Mouse (Mus musculus) forebrain, embryonic 16.5 days (tissue): ENCODE data around the gene Gbgt1. TPM values are rescaled to one million over a fixed set of nuclear protein-coding genes. Genes with fewer than 3 reads are reported as not detected.

Experiments used
- ATAC-seq: fragments of 200-750 bp; cut with Nextera tagmentation; 2 replicates; pipeline ENCODE4 v1.8.0; 2017; ENCODE audit warnings: mild to moderate bottlenecking, moderate library complexity
- H3K27ac ChIP-seq: fragments of 300-500 bp; sonication (generic); 2 replicates; pipeline ENCODE4 v1.5.1; 2014; ENCODE audit warnings: low read length, control low read depth
- H3K27me3 ChIP-seq: fragments of 300-500 bp; sonication (generic); replicated peaks from 2 replicates; pipeline ENCODE4 v1.6.1; 2014; ENCODE audit warnings: low read length; ENCODE audit not compliant: control insufficient read depth, insufficient read depth
- H3K36me3 ChIP-seq: fragments of 300-500 bp; sonication (generic); 2 replicates; pipeline ENCODE4 v1.6.1; 2014; ENCODE audit not compliant: control insufficient read depth, insufficient read depth
- H3K4me1 ChIP-seq: fragments of 300-500 bp; sonication (generic); replicated peaks from 2 replicates; pipeline ENCODE4 v1.6.1; 2014; ENCODE audit warnings: low read length; ENCODE audit not compliant: control insufficient read depth, insufficient read depth
- H3K4me2 ChIP-seq: fragments of 300-500 bp; sonication (generic); 2 replicates; pipeline ENCODE4 v1.6.1; 2014; ENCODE audit warnings: mild to moderate bottlenecking, low read length, control low read depth
- H3K4me3 ChIP-seq: fragments of 300-500 bp; sonication (generic); replicated peaks from 2 replicates; pipeline ENCODE4 v1.5.1; 2014; ENCODE audit warnings: mild to moderate bottlenecking, low read length, control low read depth
- H3K9ac ChIP-seq: fragments of 300-500 bp; sonication (generic); replicated peaks from 2 replicates; pipeline ENCODE4 v1.6.1; 2014; ENCODE audit warnings: low read depth, low read length, control low read depth
- H3K9me3 ChIP-seq: fragments of 300-500 bp; sonication (generic); 2 replicates; pipeline ENCODE4 v1.6.1; 2016; ENCODE audit warnings: low read length; ENCODE audit not compliant: control insufficient read depth
- WGBS: fragments of 180-500 bp; shearing (Covaris S2); extraction: QIAGEN DNeasy Blood & Tissue Kit; methylation state at CpG from one replicate; pipeline ENCODE4 v1.1.7; 2014; 5-methylcytosine and 5-hydroxymethylcytosine counted together
- polyA plus RNA-seq: library from polyadenylated mRNA; unstranded; fragments of >200 nt; fragmentation: Nextera tagmentation; extraction: Ambion mirVana; gene quantifications from 2 replicates; pipeline ENCODE4 v1.2.1, GENCODE M21; 2015

Gbgt1 gene
- 0.51 and 1.2 TPM in 2 replicates for polyA plus RNA-seq

- Histone ChIP-seq H3K4me3 (no peak within 1 kb of the TSS), H3K36me3 (no peaks in the 10 kb centered on the region)
These were observed at the start of gene Gbgt1 for GRCm38 (mm10) chr2:28496671-28497070. TSS of gene Gbgt1 (plus strand) at chr2:28496891.

DNA sequence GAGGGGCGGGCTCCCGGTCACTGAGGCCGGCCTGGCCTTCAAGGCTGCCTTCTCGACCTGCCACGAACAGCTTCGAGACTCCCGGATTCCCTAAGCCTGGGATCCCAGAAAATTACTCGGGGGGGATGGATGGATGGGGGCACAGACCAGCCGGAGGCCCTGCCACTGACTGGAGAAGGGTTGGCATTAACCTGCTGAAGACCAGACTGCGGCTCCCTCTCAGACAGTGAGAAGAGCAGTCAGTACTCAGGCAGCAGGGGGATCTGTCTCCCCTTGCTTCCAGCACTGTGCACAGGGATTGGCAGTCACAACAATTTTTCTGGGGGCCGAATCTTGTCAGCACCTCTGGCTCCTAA lies 49.4 kb upstream of the Gbgt1 start:
- Histone ChIP-seq H3K9me3 (no peaks in the 10 kb centered on the region), H3K4me1 (peaks cover 16% of the 10 kb centered on the region), H3K4me2 (peak overlapping the region; percentile 93), H3K27ac (peak overlapping the region; percentile 73; the same call in 1 of the 2 replicates), H3K27me3 (no peaks in the 10 kb centered on the region), H3K9ac (peak overlapping the region; percentile 88), H3K36me3 (0 out of 2 replicates have a peak, but pooled peaks cover 3% of the 10 kb centered on the region), H3K4me3 (peak overlapping the region; percentile 80)
- peak; percentile 72 for ATAC-seq
- 3% methylated on average over 11 of the region's 11 CpGs for WGBS

More at GRCm38 (mm10) chr2:28496671-28497070, at the start of gene Gbgt1:
- 80% methylated on average over 5 of the region's 5 CpGs for WGBS
- H3K4me1 ChIP-seq: no peaks in the 10 kb centered on the region
- no peak within 1 kb of the TSS for H3K9ac ChIP-seq
- no peak within 1 kb of the TSS for H3K27ac ChIP-seq
- H3K4me2 ChIP-seq: no peak within 1 kb of the TSS
- no peaks in the 10 kb centered on the region for H3K27me3 ChIP-seq
- no peaks in the 10 kb centered on the region for H3K9me3 ChIP-seq
- no peak for ATAC-seq

DNA sequence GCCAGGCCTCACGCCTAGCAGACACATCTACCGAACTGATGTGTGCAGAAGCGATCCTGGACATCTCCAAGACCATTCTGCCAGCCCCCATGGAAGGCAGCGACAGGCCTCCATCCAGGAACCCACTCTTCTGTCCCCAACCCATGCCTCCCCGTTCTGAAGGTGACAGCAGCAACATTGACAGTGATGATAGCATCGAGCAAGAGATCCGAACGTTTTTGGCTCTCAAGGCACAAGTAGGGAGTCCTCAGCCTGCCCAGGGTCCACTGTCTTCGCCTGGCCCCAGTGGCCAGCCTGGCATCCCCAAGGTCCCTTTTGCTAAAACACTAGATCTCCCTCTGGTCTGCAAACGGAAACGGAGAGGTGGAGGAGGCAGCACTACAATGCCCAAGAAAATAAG lies 45.0 kb upstream of the Gbgt1 start:
- Histone ChIP-seq H3K36me3 (0 out of 2 replicates have a peak, but pooled peaks cover 3% of the 10 kb centered on the region), H3K27me3 (no peaks in the 10 kb centered on the region), H3K9me3 (no peaks in the 10 kb centered on the region), H3K4me3 (no peak overlapping the region), H3K4me1 (peaks cover 10% of the 10 kb centered on the region), H3K9ac (no peak overlapping the region), H3K4me2 (no peak overlapping the region), H3K27ac (no peak overlapping the region)
- WGBS: 93% methylated on average over 11 of the region's 11 CpGs
- ATAC-seq: no peak

GRCm38 (mm10) chr2:28453539-28453938 lies 43.2 kb upstream of the Gbgt1 start:
- 92% methylated on average over 6 of the region's 6 CpGs for WGBS
- Histone ChIP-seq H3K9me3 (no peaks in the 10 kb centered on the region), H3K27ac (no peak overlapping the region), H3K36me3 (0 out of 2 replicates have a peak, but pooled peaks cover 3% of the 10 kb centered on the region), H3K4me3 (no peak overlapping the region), H3K9ac (no peak overlapping the region), H3K4me2 (no peak overlapping the region), H3K27me3 (no peaks in the 10 kb centered on the region), H3K4me1 (no peaks in the 10 kb centered on the region)
- no peak for ATAC-seq

- H3K4me3 ChIP-seq: no peak overlapping the region
- H3K9ac ChIP-seq: no peak overlapping the region
- no peak for ATAC-seq
- H3K27ac ChIP-seq: no peak overlapping the region
- H3K27me3 ChIP-seq: no peaks in the 10 kb centered on the region
- H3K36me3 ChIP-seq: 0 out of 2 replicates have a peak, but pooled peaks cover under 1% of the 10 kb centered on the region
- no peak overlapping the region for H3K4me2 ChIP-seq
- 57% methylated on average over 1 of the region's 1 CpGs for WGBS
- H3K9me3 ChIP-seq: no peaks in the 10 kb centered on the region
- no peaks in the 10 kb centered on the region for H3K4me1 ChIP-seq
These were observed 40.1 kb upstream of the Gbgt1 start for GRCm38 (mm10) chr2:28456616-28457015.

- 51% methylated on average over 3 of the region's 3 CpGs for WGBS
- no peaks in the 10 kb centered on the region for H3K27me3 ChIP-seq
- no peak for ATAC-seq
- no peak overlapping the region for H3K4me3 ChIP-seq
- no peak overlapping the region for H3K27ac ChIP-seq
- H3K4me1 ChIP-seq: peaks cover 16% of the 10 kb centered on the region
- no peak overlapping the region for H3K4me2 ChIP-seq
- H3K9me3 ChIP-seq: no peaks in the 10 kb centered on the region
- H3K9ac ChIP-seq: no peak overlapping the region
- no peaks in the 10 kb centered on the region for H3K36me3 ChIP-seq
These were observed 32.8 kb upstream of the Gbgt1 start for GRCm38 (mm10) chr2:28463919-28464318.

GRCm38 (mm10) chr2:28464919-28465318 lies 31.8 kb upstream of the Gbgt1 start:
- no peak overlapping the region for H3K27ac ChIP-seq
- no peak overlapping the region for H3K9ac ChIP-seq
- no peaks in the 10 kb centered on the region for H3K9me3 ChIP-seq
- WGBS: 80% methylated on average over 9 of the region's 9 CpGs
- H3K36me3 ChIP-seq: peaks cover 6% of the 10 kb centered on the region
- H3K4me3 ChIP-seq: no peak overlapping the region
- no peaks in the 10 kb centered on the region for H3K27me3 ChIP-seq
- H3K4me1 ChIP-seq: peaks cover 17% of the 10 kb centered on the region
- H3K4me2 ChIP-seq: no peak overlapping the region
- ATAC-seq: no peak

DNA sequence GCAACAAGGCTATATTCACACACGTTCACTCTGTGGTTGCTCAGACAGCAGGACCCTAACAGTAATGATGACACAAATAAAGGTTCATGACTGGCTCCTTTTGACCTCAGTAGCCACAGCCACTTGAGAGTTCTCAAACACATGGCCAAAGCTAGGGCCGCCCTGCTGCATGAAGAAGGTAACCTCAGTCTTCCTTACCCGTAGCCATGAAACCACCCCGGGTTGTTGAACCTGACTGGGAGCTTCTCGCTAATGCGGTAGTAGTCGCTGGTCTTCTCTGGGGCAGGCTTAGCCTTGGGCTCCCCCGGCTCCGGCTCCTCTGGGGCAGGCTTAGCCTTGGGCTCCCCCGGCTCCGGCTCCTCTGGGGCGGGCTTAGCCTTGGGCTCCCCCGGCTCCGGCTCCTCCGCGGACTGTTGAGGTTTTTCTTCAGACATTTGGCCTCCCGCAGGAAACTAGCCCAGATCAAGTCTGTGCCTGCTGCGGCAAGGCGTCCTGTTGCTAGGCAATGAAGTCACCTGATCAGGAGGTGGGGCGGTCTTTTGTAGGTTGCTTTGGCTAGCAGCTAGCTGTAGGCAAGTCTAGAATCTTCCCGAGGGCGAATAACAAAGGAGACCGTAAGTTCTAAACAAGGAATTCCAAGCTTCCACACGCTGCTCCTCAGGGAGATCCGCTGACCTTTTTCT lies 30.7 kb upstream of the Gbgt1 start, which contains the start of gene 1700007K13Rik:
TSS of gene 1700007K13Rik (minus strand) at position 497 of the 683 bp plus-strand sequence.
- Histone ChIP-seq H3K9ac (no peak within 1 kb of the TSS; the same call in 1 of the 2 replicates), H3K4me3 (peak within 1 kb of the TSS; percentile 23), H3K4me1 (peaks cover 17% of the 10 kb centered on the region), H3K4me2 (peak within 1 kb of the TSS; percentile 49), H3K27me3 (no peaks in the 10 kb centered on the region), H3K9me3 (no peaks in the 10 kb centered on the region), H3K27ac (no peak within 1 kb of the TSS), H3K36me3 (peaks cover 15% of the 10 kb centered on the region)
- peak; percentile 51; the same call in 1 of the 2 replicates for ATAC-seq
- WGBS: 6% methylated on average over 25 of the region's 25 CpGs

GRCm38 (mm10) chr2:28467860-28468485 lies 28.7 kb upstream of the Gbgt1 start, which contains the start of gene Mrps2:
TSS of gene Mrps2 (plus strand) at chr2:28468066.
- WGBS: under 1% methylated on average over 52 of the region's 52 CpGs
- peak within 1 kb of the TSS; percentile 11; the same call in 1 of the 2 replicates for H3K27ac ChIP-seq
- H3K4me3 ChIP-seq: peak within 1 kb of the TSS; percentile 83
- peaks cover 23% of the 10 kb centered on the region for H3K36me3 ChIP-seq
- peak within 1 kb of the TSS; percentile 95 for H3K9ac ChIP-seq
- no peaks in the 10 kb centered on the region for H3K27me3 ChIP-seq
- peaks cover 1% of the 10 kb centered on the region for H3K9me3 ChIP-seq
- peaks cover 17% of the 10 kb centered on the region for H3K4me1 ChIP-seq
- peak within 1 kb of the TSS; percentile 54 for H3K4me2 ChIP-seq
- peak; percentile 96 for ATAC-seq
